Mouse (Mus musculus) thymus, postnatal 25 days (tissue): ENCODE measurements at regions not wholly inside any gene's neighbourhood (a gene's known extent, or its start where the extent isn't known, plus 50 kb on each side); places are given as distances from the start of the nearest gene placed in this dataset.

Experiments
- DNase-seq: peaks from one replicate; pipeline ENCODE4 v3.0.0; 2022

DNA sequence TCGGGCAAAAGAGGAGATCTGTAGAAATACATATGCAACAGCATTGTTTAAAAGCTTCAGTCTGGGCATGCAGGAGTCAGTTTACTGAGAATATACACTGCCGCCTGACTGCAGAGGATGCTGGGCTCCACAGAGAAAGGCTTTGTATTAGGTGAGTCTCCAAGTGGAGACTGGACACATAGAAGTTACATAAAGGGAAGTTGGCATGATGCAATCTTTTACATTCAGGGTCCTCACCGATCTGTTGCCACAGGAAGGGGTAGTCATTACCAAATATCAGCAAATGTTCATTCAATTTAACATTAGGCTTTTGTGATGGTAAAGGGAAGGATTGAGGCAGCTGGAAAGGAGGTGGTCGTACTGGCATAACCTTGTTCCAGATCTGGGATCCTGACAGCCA, 89.7 kb upstream of the Arntl start:
- no peak for DNase-seq

DNA sequence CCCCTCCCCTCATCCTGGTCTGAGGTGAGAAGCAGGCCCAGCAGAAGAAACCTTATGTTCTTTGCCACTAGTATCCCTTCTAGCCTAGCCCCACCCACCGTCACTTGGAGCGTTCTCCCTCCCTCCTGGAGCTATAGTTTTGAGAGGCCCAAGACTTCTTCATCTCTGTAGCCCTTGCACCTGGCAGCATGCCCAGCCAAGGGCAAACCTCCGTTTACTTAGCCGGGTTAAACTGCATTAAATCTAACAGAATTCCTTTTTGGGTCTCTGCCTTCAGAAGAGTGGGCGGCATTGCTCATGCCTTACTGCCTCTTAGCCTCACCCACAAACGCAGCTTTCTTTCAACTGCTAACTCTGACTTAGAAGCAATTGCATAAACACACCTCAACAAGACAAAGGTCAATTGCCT, 85.3 kb upstream of the Arntl start:
- DNase-seq = no peak

DNA sequence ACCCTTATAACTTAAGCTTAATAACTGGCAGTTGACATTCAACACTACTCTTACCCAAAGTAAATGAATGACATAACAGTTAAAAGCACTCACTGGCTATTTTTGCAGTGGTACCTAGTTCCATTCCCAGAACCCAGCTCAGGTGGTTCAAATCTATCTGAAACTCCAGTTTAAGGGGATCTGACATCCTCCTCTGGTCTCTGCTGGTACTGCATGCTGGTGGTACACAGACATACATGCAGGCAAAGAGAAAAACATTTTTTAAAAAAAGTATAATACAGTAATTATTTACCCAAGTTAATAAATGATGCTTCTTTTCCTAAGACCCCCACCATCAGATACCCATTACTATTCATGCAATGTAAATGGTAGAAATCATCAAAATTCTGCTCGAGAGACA, 81.3 kb upstream of the Arntl start:
- no peak for DNase-seq

DNA sequence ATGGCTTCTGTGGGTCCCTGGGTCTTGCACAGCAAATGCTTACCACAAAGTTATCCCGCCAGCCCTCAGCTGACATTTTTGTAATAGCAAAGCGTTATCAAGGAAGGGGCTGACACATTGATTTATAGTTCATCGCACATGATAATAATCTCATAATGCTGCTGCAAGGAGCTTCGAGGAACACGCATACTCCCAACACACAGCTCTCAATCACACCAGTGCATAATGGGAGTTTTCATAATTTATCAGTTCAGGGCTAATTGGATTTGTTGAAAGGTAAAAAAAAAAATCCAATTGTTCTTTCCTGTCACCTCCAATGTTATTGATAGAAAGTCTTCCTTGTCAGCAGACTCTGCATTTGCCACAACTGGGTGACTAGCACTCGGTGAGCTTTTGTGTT, 76.7 kb upstream of the Arntl start:
- no peak for DNase-seq

DNA sequence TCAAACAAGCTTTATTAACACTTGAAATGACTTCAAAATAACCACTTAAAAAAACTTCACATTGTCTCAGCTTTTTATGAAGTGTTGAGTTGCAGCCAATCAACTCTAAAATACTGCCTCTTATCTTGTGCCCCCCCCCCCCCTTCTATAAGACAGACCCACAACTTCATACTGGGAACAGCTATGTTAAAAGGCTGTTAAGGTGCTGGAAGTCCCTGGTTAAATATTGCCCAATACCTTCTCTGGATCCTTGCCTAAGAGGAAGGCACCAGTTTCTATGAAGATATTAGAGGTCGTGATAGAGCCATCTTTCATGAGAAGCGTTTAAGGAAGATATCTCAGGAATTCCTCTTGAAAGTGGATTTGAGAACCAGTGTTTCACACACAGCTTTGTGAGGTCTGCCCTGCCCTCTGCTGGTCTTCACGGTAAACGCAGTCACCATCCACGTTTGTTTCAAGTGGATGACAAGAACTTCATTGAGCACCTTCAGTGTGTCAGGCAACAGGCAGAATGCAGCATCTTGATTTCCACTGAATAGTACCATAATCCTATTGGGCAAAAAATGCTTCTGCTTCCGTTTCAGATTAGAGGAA, 75.2 kb upstream of the Arntl start:
- peak; percentile 37 for DNase-seq

DNA sequence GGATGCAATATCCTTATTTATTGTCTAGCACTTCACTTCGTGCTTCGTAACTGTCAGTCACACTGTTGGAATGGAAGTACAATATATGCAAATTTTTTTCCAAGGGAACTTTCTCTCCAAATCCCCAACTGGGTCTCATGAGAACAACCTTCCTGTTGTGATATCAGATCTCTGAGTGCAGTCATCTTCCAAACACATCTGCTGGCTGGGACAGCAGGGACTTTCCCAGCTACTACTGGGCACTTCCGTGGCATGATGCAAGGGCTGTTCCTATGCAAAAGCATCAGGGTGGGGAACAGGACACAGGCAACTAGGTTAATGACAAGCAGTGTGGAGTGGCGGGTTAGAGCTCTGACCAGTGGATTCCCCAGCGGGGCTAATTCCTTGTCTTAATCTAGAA, 73.4 kb upstream of the Arntl start:
- no peak for DNase-seq

DNA sequence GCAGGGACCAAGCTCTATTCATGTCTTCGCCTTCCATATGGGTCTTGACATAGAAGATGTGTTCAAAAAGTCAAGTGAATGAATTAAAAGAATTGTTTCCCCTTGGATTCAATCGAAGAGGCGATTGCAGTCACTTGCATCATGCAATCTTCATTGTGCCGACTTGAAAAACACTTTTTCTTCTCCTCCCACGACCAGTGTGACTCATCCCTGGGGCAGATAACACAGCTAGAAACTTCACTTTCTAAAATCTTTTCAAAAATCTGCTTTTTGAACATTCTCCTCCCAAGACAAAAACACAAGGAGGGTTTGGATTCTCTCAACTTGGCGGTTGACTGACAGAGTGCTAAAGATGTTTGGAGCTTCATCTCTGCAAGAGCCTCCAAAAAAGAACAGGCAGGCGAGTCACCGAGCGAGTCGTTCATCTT, 67.2 kb upstream of the Arntl start:
- DNase-seq = no peak

DNA sequence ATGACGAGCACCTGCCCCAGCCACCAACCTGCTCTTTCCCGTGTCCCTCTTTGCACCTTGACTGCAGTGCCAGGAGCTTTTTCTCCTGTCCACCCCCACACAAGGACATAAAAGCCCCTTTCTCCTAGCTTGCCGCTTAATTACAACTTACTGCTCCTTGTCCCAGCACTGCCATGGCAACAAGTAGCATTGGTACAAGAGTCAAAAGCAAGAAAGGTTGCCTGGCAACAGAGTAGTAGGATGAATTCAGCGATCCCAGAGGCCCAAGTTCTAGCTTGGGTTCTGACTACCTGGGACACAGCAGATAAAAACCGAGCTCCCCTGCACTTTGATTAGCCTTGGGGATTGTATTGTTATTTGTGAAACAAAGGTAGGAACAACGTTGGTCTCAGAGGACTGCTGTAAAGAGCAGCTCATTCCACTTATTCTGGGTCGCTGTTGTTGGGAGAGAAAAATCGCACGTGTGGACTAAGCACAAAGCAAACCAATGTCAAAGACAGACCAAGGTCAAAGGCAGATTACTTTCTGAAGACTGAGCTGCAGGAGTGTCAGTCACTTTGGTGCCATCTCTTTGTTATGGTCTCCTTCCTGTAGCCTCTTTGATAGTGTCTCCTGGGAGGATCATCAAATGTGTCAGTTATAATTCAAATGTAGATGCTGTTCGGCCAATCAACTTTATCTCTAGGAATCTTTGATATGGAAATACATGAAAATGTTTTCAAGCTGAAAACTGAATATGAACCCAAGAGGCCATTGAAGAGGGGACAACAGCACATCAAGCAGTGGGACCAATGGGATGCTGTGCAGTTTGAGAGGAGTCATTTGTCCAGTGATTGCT, 65.2 kb upstream of the Arntl start:
- no peak for DNase-seq

DNA sequence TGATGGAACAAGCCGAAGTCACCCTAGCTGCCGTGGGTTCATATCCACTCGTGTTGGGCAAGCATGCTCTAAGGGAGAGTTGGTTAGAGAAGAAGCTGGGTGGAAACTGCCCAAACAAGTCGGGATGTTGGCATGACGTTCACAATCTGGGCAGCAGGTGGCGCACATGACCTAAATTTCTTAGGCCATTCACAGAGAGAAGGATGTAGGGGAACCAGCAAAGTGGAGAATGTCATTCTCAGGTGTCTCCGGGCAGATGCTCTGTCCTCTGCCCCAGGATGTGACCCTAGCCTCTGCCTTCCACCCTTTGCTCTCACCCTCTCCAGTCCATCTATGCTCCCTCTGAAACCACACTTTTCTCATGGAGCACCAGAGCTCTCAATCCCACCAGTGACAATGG, 63.7 kb upstream of the Arntl start:
- DNase-seq = peak; percentile 84

DNA sequence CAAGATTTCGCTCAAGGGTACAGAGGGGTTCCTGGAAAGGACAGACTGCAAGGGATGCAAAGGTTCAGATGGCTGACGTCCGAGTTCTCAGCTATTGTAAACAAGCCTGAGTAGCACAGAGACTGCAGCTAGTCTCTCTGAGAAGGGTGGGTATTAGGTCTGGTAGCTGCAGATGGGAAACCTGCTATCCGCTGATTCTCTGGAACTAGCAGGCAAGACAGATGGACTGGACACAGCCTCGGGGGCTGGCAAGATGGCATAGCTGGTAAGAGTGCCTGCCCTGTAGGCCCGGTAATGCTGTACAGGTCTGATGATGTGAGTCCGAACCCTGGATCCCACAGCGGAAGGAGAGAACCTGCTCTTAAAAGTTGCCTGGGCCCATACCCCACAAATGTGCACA, 62.2 kb upstream of the Arntl start:
- no peak for DNase-seq

DNA sequence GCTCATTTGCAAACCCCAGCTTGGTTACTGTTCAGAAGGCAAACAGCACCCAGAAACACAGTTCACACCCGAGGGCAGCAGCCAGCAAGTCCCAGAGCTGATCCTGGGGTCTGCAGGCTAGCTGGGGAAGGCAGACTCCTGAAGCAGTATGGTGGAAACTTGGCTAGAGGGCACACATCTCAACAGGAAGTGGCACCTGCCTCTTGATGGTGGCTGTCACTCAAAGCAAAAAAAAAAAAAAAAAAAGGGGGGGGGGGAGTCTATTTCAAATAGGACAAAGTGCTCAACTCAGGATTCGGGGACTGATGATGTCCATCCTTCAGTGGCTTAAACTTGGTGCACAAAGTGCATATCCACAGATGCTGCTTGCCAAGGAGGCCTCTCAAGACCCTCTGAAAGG, 61.2 kb upstream of the Arntl start:
- DNase-seq = peak; percentile 27

DNA sequence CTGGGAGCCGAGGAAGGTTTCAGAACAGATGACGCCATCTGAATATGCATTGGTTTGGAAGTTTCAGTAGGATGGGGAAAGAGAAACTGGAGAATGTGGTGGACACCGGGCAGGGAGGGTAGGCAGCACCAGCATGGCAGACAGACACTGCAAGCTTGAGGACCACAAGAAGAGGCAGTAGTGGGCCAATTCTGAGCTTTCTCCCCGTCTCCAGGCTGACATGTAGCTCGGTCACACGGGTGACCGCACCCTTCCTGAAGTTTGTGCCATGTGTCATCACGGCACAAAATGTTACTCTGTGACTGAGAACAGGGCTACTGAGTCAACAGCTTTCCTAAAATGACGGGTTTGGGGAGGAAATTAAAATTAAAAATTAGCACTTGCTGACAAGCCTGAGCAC, 60.7 kb upstream of the Arntl start:
- DNase-seq = no peak

DNA sequence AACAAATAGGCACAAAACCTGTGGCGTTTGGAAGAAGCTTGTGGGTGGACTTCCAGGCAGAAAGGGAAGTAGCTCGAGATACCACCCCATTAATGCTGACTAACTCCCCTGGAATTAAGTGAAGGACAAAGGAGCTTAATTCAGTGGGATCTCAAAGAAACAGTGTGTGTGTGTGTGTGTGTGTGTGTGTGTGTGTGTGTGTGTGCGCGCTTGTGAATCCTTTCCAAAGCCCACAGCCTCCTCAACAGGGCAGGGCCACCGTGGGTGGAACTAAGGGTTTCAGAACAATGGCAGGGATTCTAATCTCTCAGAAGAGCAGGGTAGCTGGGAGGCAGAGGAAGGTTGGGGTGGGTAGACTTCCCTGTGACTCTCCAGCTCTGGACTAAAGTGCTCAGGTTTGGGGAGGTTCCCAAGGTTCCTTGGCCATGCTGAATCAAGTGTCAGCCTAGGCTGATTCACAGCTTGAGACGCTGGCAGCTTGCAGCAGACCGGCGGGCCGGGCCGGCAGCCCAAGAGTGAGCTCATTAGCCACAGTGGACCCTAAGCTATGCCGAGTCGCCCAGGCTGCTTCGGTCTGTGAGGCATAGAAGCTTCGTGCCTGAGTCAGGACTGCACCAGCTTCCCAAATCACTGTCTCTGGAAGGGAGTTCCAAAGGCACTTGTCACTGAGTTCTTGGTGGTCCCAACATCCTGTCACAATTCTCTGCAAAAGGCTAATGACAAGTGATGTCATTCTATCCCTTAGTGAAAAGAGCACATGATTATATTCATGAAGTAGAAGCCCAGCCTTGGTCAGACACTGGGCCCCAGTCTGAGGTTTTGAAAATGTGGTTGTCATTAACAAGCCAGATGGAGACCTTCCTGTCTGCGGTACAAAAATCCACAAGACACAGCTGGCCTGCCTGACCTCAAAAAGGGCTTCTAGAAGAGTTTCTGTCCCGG, 59.6 kb upstream of the Arntl start:
- no peak for DNase-seq

DNA sequence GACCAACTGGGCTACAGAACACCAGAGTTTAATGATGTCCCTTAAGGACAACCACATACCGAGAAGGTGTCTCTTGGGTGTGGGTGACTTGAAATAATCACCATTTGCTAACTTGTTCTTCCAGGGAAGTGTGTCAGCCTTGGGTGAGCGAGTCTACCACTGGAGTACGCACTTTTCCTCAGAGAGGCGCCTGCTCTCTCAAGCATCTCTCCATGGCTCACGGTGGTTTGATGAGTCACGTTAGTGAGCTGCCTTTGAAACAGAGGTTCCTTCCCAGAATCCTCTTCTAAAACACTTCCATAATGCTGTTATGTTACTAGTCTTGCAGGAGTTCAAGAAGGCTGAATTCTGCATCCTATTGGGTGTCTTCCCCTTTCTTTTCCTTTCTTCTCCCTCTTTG, 58.6 kb upstream of the Arntl start:
- no peak for DNase-seq

DNA sequence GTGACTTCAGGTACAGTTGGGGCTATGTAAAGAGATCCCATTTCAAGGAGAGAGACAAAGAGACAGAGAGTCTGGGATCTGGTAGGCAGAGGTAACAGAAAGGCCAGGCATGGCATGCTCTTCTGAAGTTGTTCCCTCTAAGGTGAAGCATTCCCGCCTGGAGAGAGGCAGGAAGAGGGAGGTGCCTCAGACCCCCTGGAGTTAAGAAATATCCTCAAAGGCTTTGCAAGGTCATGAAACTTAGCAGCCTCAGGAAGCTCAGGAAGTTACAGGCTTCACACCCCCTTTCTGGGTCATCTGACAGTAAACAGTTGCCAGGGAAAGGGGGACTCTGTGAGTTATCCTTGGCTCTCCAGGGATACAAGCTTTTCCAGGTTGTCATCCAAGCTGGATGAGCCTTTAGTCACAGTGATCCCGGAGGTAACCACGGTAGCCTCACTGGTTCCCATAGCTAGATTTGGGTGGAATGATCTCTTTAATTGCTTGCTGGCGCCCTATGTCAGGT, 57.2 kb upstream of the Arntl start:
- DNase-seq = no peak

DNA sequence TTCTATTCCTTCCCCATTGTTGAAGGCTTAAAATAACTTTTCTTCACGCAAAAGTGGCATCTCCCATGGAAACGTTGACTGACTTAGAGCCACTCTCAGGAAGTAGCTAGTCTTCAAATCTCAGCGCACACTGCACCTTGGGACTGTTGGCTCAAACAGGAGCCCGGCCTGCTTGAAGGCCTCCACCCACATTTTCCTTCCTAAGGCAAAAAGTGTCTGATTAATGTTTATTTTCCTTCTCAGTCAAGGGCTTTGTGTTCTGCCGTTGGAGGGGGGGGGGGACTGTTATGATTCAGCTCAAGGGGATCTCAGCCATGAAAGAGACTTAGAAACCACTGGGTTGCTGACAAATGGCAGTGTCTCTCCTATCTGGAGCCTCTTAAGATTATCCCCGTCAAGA, 56.5 kb upstream of the Arntl start:
- no peak for DNase-seq

DNA sequence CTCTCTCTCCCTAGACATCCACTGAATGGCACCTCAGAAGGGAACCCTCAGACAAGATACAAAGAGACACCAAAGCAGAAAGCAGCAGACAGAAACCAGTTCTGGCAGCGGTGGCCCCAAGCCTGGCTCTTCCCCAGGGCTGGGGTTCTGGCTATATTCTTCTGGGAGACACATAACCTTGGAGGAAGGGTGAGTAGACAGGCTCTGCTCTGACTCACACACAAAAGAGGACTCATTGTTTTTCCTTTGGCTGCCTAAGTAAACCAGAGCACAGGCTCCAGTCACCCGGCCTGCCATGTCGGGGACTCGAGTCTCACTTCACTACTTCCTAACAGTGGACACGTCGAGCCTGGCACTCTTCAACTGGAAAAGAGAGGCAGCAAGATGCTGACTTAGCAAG, 55.8 kb upstream of the Arntl start:
- DNase-seq = no peak

DNA sequence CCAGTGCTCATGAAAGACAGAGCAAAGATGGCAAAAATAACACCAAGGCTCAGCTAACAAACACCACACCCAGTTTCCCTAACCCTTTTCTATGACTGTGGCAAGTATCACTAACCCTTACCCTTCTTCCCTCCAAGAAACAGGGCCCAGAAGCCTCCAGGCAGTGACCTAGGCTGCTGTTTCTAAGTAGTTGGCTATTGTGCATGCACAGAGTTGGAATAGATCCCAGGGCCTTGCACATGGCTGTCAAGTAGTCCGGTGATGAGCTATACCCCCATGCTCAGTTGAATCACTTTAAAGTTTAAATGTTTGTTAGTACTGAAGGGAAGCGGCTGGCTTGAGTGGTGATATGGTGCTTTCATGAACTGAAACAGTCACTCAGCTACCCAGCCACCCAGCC, 53.9 kb upstream of the Arntl start:
- DNase-seq = no peak

DNA sequence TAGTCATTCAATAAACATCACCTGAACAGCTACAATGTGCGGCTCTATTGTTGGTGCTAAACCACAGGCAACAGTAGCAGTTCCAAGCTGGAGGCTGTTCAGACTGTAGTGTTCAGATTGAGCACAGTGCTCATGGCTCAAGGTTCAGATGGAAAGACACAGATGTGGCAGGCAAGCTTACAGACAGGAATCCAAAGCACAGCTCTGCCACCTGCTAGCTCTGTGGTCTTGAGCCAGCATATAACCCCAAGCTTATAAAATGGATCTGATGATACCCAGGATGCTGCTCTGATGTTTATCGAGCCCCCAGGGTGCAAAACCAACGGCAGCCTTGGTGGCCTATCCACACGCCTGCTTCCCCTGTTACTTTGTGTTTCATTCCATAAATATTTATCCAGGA, 53.2 kb upstream of the Arntl start:
- DNase-seq = no peak

DNA sequence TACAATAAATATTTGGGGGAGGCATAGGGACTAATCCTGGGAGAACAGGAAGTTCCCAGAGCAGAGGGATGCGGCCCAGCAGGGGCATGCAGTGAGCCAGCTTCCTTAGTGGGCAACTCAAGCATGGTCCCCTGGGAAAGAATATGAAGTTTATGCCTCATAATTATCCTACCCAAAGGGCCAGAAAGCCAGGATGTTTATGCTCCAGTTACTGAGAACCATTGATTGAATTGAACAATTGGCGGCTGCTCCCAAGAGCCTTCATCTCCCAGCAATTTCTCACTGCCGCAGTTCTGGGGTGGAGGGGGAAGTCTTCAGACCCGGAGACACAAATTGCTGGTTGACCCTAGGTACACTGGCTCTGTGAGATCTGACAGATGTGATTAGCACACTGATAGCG, 50.9 kb upstream of the Arntl start:
- no peak for DNase-seq

DNA sequence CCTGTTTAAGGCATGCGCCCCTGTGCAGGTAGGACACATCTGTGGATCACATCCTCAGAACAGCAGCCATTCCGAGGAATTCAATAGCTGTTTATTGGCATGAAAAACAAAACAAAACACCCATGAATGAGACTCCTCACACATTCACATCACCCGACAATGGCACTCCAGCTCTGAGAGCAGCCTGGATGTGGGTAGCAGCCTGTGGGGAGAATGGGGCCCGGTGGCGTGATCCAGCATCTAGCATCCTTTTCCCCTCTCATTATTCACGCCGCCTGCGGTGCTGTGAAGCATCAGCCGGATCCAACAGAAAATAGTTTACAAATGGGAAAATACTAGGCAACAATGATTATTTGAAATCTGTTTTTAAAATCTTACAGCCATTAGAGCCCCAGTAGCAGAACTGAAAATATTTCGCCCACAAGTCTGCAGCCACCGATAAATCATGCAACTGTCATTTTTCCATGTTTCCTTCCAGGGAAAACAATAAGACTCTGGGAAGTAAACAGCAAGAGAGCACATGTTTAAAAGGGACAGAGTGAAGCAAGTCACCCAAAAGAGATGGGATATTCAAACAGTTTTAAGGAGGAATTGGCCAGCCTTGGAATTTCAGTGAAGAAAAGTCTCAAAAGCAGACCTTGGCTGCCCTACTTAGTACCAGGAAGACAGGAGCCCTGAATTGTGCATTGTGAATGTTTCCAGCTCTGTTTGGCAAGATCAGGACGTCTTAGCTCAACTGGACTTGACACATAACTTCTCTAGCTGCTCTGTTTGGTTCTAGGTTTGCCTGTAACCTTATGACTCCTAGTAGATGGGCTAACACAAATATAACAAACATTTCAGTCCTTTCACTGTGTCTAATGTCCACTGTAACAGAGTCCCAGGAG, 50.2 kb upstream of the Arntl start:
- no peak for DNase-seq
